8 mouse cellular contexts compared by ENCODE assay signal in genomic region chr13:58275599-58275998, GRCm38 (mm10). TPM values are rescaled to one million over a fixed set of nuclear protein-coding genes. Genes with fewer than 3 reads are reported as not detected.
DNase-seq lines count a peak whose midpoint lies in the region; ATAC-seq and TF ChIP-seq lines count a peak whose summit lies in the region.

Gkap1 (minus strand) TSS chr13:58275699.

- intact Hi-C loops in gastrocnemius, adult 2 months (cut with DNase I) = loop anchor here (10.0 kb wide), 1 partner anchor 261 kb away; no protein-coding TSS in a partner anchor

- no peaks in the 10 kb centered on the region for H3K27me3 ChIP-seq in hindbrain, postnatal 0 days (ENCODE audit: insufficient read depth, low read length)

- no peak for TF ChIP-seq CTCF in gastrocnemius, adult 2 months (IDR thresholded peaks at IDR 0.05)
- TF ChIP-seq CTCF in hindbrain, postnatal 0 days (IDR thresholded peaks at IDR 0.05; ENCODE audit: low read depth) = no peak

- DNase-seq in heart, adult 18-20 months = no peak
- no peak for DNase-seq in heart, adult 9 months (ENCODE audit: low spot score in 2 of 2)
- DNase-seq in adrenal gland, adult 18-20 months (ENCODE audit: low spot score in 2 of 2) = no peak
- DNase-seq in gastrocnemius, adult 2 months = no peak
- no peak for DNase-seq in hindbrain, postnatal 0 days (ENCODE audit: low spot score)
- DNase-seq in spleen, postnatal 10 days (ENCODE audit: low spot score in 2 of 2) = no peak
- no peak for DNase-seq in urinary bladder, adult 18-20 months (ENCODE audit: low spot score in 2 of 2)

- H3K4me3 ChIP-seq in gastrocnemius, adult 2 months = peak within 1 kb of the TSS; percentile 81
- H3K4me3 ChIP-seq in hindbrain, postnatal 0 days (ENCODE audit: low read length) = peak within 1 kb of the TSS; percentile 86

- peak within 1 kb of the TSS; percentile 81 for H3K4me2 ChIP-seq in hindbrain, postnatal 0 days (ENCODE audit: low read depth, low read length)

- H3K9me3 ChIP-seq in hindbrain, postnatal 0 days (ENCODE audit: low read length) = no peaks in the 10 kb centered on the region

- 77% methylated on average over 8 of the region's 8 CpGs for WGBS in hindbrain, postnatal 0 days

- H3K36me3 ChIP-seq in hindbrain, postnatal 0 days (ENCODE audit: insufficient read depth, low read length) = no peaks in the 10 kb centered on the region

- no peak for ATAC-seq in hindbrain, postnatal 0 days
- ATAC-seq in megakaryocyte-erythroid progenitor cell, adult 5-6 weeks (replicated peaks; ENCODE audit: low FRiP score, low TSS enrichment, poor library complexity, severe bottlenecking) = no peak

- peak within 1 kb of the TSS; percentile 83 for H3K9ac ChIP-seq in hindbrain, postnatal 0 days (replicated peaks; ENCODE audit: low read length)

- H3K4me1 ChIP-seq in hindbrain, postnatal 0 days (ENCODE audit: insufficient read depth, low read length) = 0 out of 2 replicates have a peak, but pooled peaks cover 5% of the 10 kb centered on the region

- peak within 1 kb of the TSS; percentile 81 for H3K27ac ChIP-seq in gastrocnemius, adult 2 months
- peak within 1 kb of the TSS; percentile 83 for H3K27ac ChIP-seq in hindbrain, postnatal 0 days

RNA-seq across cellular contexts. Expression of gene Gkap1, which starts in this region (rescaled TPM):
- 10 to 100 TPM; 22.9 to 28.5 TPM for total RNA-seq in heart, adult 18-20 months (2021)
- 10 to 100 TPM; 54.5 to 83.4 TPM for total RNA-seq in adrenal gland, adult 18-20 months (2021)
- total RNA-seq in gastrocnemius, adult 2 months (2021) = 10 to 100 TPM; 27.5 to 31.9 TPM
- 10.0 and 18.6 TPM in 2 replicates for total RNA-seq in hindbrain, postnatal 0 days (2014; rRNA removed)
- polyA plus RNA-seq in hindbrain, postnatal 0 days (2015; fragmentation: Nextera tagmentation; extraction: Ambion mirVana) = 39.5 and 41.1 TPM in 2 replicates
- total RNA-seq in megakaryocyte-erythroid progenitor cell, adult 5-6 weeks (2014; fragmentation: Nextera tagmentation) = 13.4 and 20.4 TPM in 2 replicates
- total RNA-seq in megakaryocyte-erythroid progenitor cell, adult 5-6 weeks (2017) = 27.6 and 33.6 TPM in 2 replicates
